Mouse (Mus musculus) liver, embryonic 18 days (tissue): ENCODE measurements around the gene Elmo1. TPM values are rescaled to one million over a fixed set of nuclear protein-coding genes. Genes with fewer than 3 reads are reported as not detected.

Experiments
- polyA plus RNA-seq: library from polyadenylated mRNA; depleted of rRNA; stranded (reverse); fragments of >200 nt; gene quantifications from 2 replicates; pipeline ENCODE4 v1.2.3, GENCODE M21; 2012; rRNA removed

Gene Elmo1
- polyA plus RNA-seq, result 3.6 and 4.7 TPM in 2 replicates

GRCm38 (mm10) chr13:20090133-20090710 is at the start of gene Elmo1:
Gene Elmo1 (plus strand): TSS chr13:20090596.

